Mouse (Mus musculus) CH12.LX (cell line): ENCODE measurements around the gene Slc17a8. TPM values are rescaled to one million over a fixed set of nuclear protein-coding genes. Genes with fewer than 3 reads are reported as not detected.

Experiments
- DNase-seq: peaks from one replicate; pipeline ENCODE4 v3.0.0-alpha.2; 2013; ENCODE audit errors: extremely low read depth
- H3K27ac ChIP-seq: 2 replicates; pipeline ENCODE4 v1.5.1; 2012; ENCODE audit warnings: low read depth, mild to moderate bottlenecking, control low read depth, moderate library complexity; ENCODE audit not compliant: insufficient read depth
- H3K27me3 ChIP-seq: replicated peaks from 2 replicates; pipeline ENCODE3; 2012; ENCODE audit warnings: inconsistent platforms
- H3K36me3 ChIP-seq, 2 experiments: replicated peaks in 1 of 2; 2 replicates each; pipeline versions ENCODE3 to v1.6.1; 2012; ENCODE audit warnings: inconsistent platforms in 1 of 2, low read length in 1 of 2, mild to moderate bottlenecking in 1 of 2, mixed read lengths in 1 of 2, moderate library complexity in 1 of 2; ENCODE audit not compliant: control insufficient read depth in 1 of 2, insufficient read depth in 1 of 2
- H3K4me1 ChIP-seq, 2 experiments: 2 replicates each; pipeline ENCODE4 v1.6.1; 2012; ENCODE audit warnings: inconsistent platforms in 1 of 2, moderate library complexity in 1 of 2; ENCODE audit not compliant: insufficient read depth in 2 of 2, control insufficient read depth in 1 of 2
- H3K4me2 ChIP-seq: 2 replicates; pipeline ENCODE4 v1.6.1; 2012; ENCODE audit warnings: low read depth, mild to moderate bottlenecking, control low read depth; ENCODE audit not compliant: poor library complexity, insufficient read depth, severe bottlenecking
- H3K4me3 ChIP-seq, 3 experiments: fragments of 150-350 bp in 1 of 3; sonication (generic) in 1 of 3; replicated peaks in 1 of 3; 2 replicates each; pipeline versions ENCODE3 to v1.5.1; 2011 to 2012; ENCODE audit warnings: low read depth in 2 of 3, low read length in 2 of 3, mild to moderate bottlenecking in 2 of 3, moderate library complexity in 2 of 3, control low read depth in 1 of 3, improper control_type of control experiment in 1 of 3, inconsistent platforms in 1 of 3, mixed read lengths in 1 of 3; ENCODE audit not compliant: poor library complexity in 1 of 3
- H3K79me2 ChIP-seq: replicated peaks from 2 replicates; pipeline ENCODE4 v1.6.1; 2012; ENCODE audit warnings: mild to moderate bottlenecking, moderate library complexity; ENCODE audit not compliant: control insufficient read depth, poor library complexity, insufficient read depth, severe bottlenecking; ENCODE audit errors: extremely low read depth
- H3K9ac ChIP-seq: 2 replicates; pipeline ENCODE4 v1.6.1; 2012; ENCODE audit warnings: low read depth, mild to moderate bottlenecking, control low read depth, moderate library complexity; ENCODE audit not compliant: insufficient read depth
- H3K9me3 ChIP-seq: replicated peaks from 2 replicates; pipeline ENCODE3; 2012; ENCODE audit warnings: low read length, inconsistent platforms, mixed read lengths
- BHLHE40 ChIP-seq: IDR thresholded peaks from 2 replicates; pipeline ENCODE4 v1.6.1; 2011; ENCODE audit warnings: mild to moderate bottlenecking, low read depth, low read length, improper control_type of control experiment
- CHD1 ChIP-seq: IDR thresholded peaks from 2 replicates; pipeline ENCODE4 v1.6.1; 2012; ENCODE audit warnings: low read depth, low read length, improper control_type of control experiment, inconsistent platforms
- CTCF ChIP-seq, 2 experiments: IDR thresholded peaks in 1 of 2; conservative IDR thresholded peaks in 1 of 2; 2 replicates each; pipeline ENCODE4 v1.5.1; 2011 to 2012; ENCODE audit warnings: low read depth in 2 of 2, low read length in 2 of 2, improper control_type of control experiment in 1 of 2, inconsistent platforms in 1 of 2, mild to moderate bottlenecking in 1 of 2, moderate library complexity in 1 of 2
- E2F4 ChIP-seq: IDR thresholded peaks from 2 replicates; pipeline ENCODE4 v1.6.1; 2011; ENCODE audit warnings: low read depth, low read length, improper control_type of control experiment; ENCODE audit not compliant: insufficient replicate concordance
- GABPA ChIP-seq: IDR thresholded peaks from 2 replicates; pipeline ENCODE4 v1.6.1; 2012; ENCODE audit warnings: low read depth, low read length, improper control_type of control experiment, inconsistent platforms; ENCODE audit not compliant: insufficient replicate concordance
- HCFC1 ChIP-seq: IDR thresholded peaks from 2 replicates; pipeline ENCODE4 v1.6.1; 2012; ENCODE audit warnings: low read depth, mild to moderate bottlenecking, inconsistent platforms, low read length, improper control_type of control experiment
- IRF4 ChIP-seq: IDR thresholded peaks from 2 replicates; pipeline ENCODE4 v1.6.1; 2014; ENCODE audit warnings: low read depth, mild to moderate bottlenecking, inconsistent platforms, low read length, improper control_type of control experiment
- JUND ChIP-seq: conservative IDR thresholded peaks from 2 replicates; pipeline ENCODE4 v1.6.1; 2011; ENCODE audit warnings: low read depth, low read length, improper control_type of control experiment
- MAZ ChIP-seq: IDR thresholded peaks from 2 replicates; pipeline ENCODE4 v1.6.1; 2012; ENCODE audit warnings: low read depth, mild to moderate bottlenecking, inconsistent platforms, low read length, improper control_type of control experiment, moderate library complexity
- MYC ChIP-seq: IDR thresholded peaks from 2 replicates; pipeline ENCODE4 v1.6.1; 2011; ENCODE audit warnings: low read depth, mild to moderate bottlenecking, improper control_type of control experiment, low read length
- NELFE ChIP-seq: IDR thresholded peaks from 2 replicates; pipeline ENCODE4 v1.6.1; 2011; ENCODE audit warnings: low read depth, low read length, improper control_type of control experiment
- NRF1 ChIP-seq: IDR thresholded peaks from 2 replicates; pipeline ENCODE4 v1.6.1; 2014; ENCODE audit warnings: low read depth, mild to moderate bottlenecking, inconsistent platforms, low read length, improper control_type of control experiment, moderate library complexity
- PAX5 ChIP-seq: IDR thresholded peaks from 2 replicates; pipeline ENCODE4 v1.6.1; 2012; ENCODE audit warnings: low read length, inconsistent platforms, mixed read lengths
- SMC3 ChIP-seq: IDR thresholded peaks from 2 replicates; pipeline ENCODE4 v1.6.1; 2011; ENCODE audit warnings: low read depth, low read length, improper control_type of control experiment
- TBP ChIP-seq: conservative IDR thresholded peaks from 2 replicates; pipeline ENCODE4 v1.6.1; 2011; ENCODE audit warnings: low read depth, low read length, improper control_type of control experiment
- UBTF ChIP-seq: IDR thresholded peaks from 2 replicates; pipeline ENCODE4 v1.6.1; 2012; ENCODE audit warnings: low read depth, mild to moderate bottlenecking, inconsistent platforms, low read length, improper control_type of control experiment, moderate library complexity
- USF1 ChIP-seq: IDR thresholded peaks from 2 replicates; pipeline ENCODE4 v1.6.1; 2014; ENCODE audit warnings: low read depth, mild to moderate bottlenecking, inconsistent platforms, low read length, improper control_type of control experiment
- ZC3H11A ChIP-seq: IDR thresholded peaks from 2 replicates; pipeline ENCODE4 v1.6.1; 2012; ENCODE audit warnings: low read depth, mild to moderate bottlenecking, inconsistent platforms, low read length, improper control_type of control experiment
- ZKSCAN1 ChIP-seq: IDR thresholded peaks from 2 replicates; pipeline ENCODE4 v1.6.1; 2012; ENCODE audit warnings: low read depth, inconsistent platforms, low read length, improper control_type of control experiment, borderline replicate concordance
- ZMIZ1 ChIP-seq: IDR thresholded peaks from 2 replicates; pipeline ENCODE4 v1.6.1; 2012; ENCODE audit warnings: low read depth, mild to moderate bottlenecking, inconsistent platforms, low read length, improper control_type of control experiment
- ZNF384 ChIP-seq: IDR thresholded peaks from 2 replicates; pipeline ENCODE4 v1.6.1; 2012; ENCODE audit warnings: low read depth, low read length, improper control_type of control experiment, inconsistent platforms
- dilution Hi-C: fragments of 300-500 bp; cut with MboI; formaldehyde crosslinking; loops from 2 replicates; pipeline ENCODE4 v1.14.3; 2020; ENCODE audit warnings: low sequenced_read_pairs; ENCODE audit not compliant: extremely low pct_unique_long_range_greater_than_20kb, extremely low pct_ligation_motif_present
- in situ Hi-C: fragments of 300-500 bp; cut with MboI; formaldehyde crosslinking; loops from 3 replicates; pipeline ENCODE4 v1.14.3; 2019; ENCODE audit warnings: low sequenced_read_pairs, low pct_ligation_motif_present, low pct_unique_long_range_greater_than_20kb, mixed read lengths
- polyA plus RNA-seq: library from polyadenylated mRNA; unstranded; fragments of >175 nt; gene quantifications from 2 replicates; pipeline ENCODE4 v1.2.1, GENCODE M21; 2012; ENCODE audit warnings: low read depth; ENCODE audit not compliant: insufficient read length
- total RNA-seq, 2 experiments: library from RNA; depleted of rRNA; stranded (reverse); fragments of 300-350 nt in 1 of 2; fragments of >200 nt in 1 of 2; gene quantifications; 2 replicates each; pipeline ENCODE4 v1.2.3; 2012 to 2014

Slc17a8 gene
- total and polyA plus RNA-seq, 3 experiments: not detected

DNA sequence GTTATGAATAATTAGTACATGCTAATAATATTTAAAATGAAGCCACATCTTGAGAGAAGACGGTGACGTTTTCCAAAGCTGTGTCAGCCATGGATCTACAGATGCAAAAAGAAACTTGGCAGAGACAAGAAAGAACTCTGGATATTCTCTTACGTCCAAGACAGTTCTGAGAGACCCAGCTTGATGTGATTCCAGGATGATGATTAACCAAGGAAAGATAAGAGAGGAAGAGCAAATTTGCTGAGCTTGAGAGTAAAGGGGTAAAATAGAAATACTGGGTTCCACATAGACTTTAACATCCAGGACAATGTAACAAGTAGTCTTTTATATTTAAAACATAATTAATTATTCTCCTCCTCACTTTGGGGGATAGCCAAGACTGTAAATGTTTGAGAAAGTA, 47.6 kb downstream of the Slc17a8 start:
- Histone ChIP-seq H3K4me2 (no peak overlapping the region), H3K36me3 (no peaks in the 10 kb centered on the region), H3K4me3 (no peak overlapping the region), H3K27ac (no peak overlapping the region), H3K79me2 (no peaks in the 10 kb centered on the region), H3K9me3 (peaks cover 5% of the 10 kb centered on the region), H3K9ac (no peak overlapping the region), H3K27me3 (no peaks in the 10 kb centered on the region), H3K4me1 (no peaks in the 10 kb centered on the region)
- in situ Hi-C loops (no loop called here), dilution Hi-C loops (no loop called here)
- no peak for DNase-seq
- TF ChIP-seq E2F4 (no peak), ZC3H11A (no peak), GABPA (no peak), ZNF384 (no peak), ZKSCAN1 (no peak), USF1 (no peak), NRF1 (no peak), NELFE (no peak), ZMIZ1 (no peak), SMC3 (no peak), TBP (no peak), IRF4 (no peak), PAX5 (no peak), MYC (no peak), CTCF (conservative IDR thresholded peaks at IDR 0.05 in 1 of 2, IDR thresholded peaks at IDR 0.05 in 1 of 2; ENCODE audit: low read depth in 2 of 2, low read length in 2 of 2) (no peak), CHD1 (no peak), BHLHE40 (no peak), UBTF (no peak), JUND (no peak), HCFC1 (no peak)

DNA sequence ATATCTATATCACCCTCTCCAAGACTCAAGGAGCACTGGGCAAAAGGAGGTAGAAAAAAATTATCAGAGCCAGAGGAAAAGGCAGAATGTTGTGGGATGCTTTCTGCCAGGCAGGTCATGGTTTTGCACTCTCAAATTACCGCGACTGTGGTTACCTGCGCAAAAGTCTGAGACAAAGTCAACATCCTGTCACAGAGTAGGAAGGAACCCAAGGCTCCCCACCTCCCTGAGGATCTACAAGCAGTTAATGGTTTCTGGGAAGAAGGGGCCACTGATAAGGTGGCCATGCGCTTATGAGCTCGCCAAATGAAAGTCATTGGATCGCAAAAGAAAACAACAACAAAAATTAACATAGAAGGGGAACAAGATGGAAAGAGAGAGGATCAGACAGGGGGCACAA, 48.1 kb downstream of the Slc17a8 start:
- DNase-seq: no peak
- Histone ChIP-seq H3K36me3 (no peaks in the 10 kb centered on the region), H3K4me3 (no peak overlapping the region), H3K9ac (no peak overlapping the region), H3K4me1 (no peaks in the 10 kb centered on the region), H3K27me3 (no peaks in the 10 kb centered on the region), H3K79me2 (no peaks in the 10 kb centered on the region), H3K27ac (no peak overlapping the region), H3K4me2 (no peak overlapping the region), H3K9me3 (peaks cover 5% of the 10 kb centered on the region)
- in situ Hi-C loops (no loop called here), dilution Hi-C loops (no loop called here)
- TF ChIP-seq UBTF: no peak
- no peak for TF ChIP-seq TBP
- TF ChIP-seq E2F4: no peak
- no peak for TF ChIP-seq MAZ
